Mouse (Mus musculus) thymus, adult 2 months (tissue): ENCODE measurements around the gene Nat9.

Experiments used
- CTCF ChIP-seq: fragments of 200-500 bp; IDR thresholded peaks from 2 replicates; pipeline ENCODE4 v1.5.1; 2012; ENCODE audit warnings: mild to moderate bottlenecking, control low read depth, low read length, moderate library complexity, borderline replicate concordance; ENCODE audit not compliant: control insufficient read depth, poor library complexity, insufficient read depth; ENCODE audit errors: extremely low read depth
- POLR2A ChIP-seq: fragments of 200-500 bp; IDR thresholded peaks from 2 replicates; pipeline ENCODE4 v1.6.1; 2012; ENCODE audit warnings: mild to moderate bottlenecking, low read length, control low read depth, moderate library complexity; ENCODE audit not compliant: control insufficient read depth, poor library complexity, insufficient read depth; ENCODE audit errors: extremely low read depth

GRCm38 (mm10) chr11:115194693-115195092 lies 7.0 kb upstream of the Nat9 start:
- TF ChIP-seq POLR2A = no peak
- no peak for TF ChIP-seq CTCF
